Mouse (Mus musculus): ENCODE data around the gene Cldn3. TPM values are rescaled to one million over a fixed set of nuclear protein-coding genes. Genes with fewer than 3 reads are reported as not detected.
"Not testable (repeated sequence)": the region's sequence is repeated elsewhere in the genome, so short reads cannot be mapped to it uniquely, and the experiment has no call there.

Cldn3 gene
- polyA plus RNA-seq, 1 experiment from 2014 or later = 143 TPM

DNA sequence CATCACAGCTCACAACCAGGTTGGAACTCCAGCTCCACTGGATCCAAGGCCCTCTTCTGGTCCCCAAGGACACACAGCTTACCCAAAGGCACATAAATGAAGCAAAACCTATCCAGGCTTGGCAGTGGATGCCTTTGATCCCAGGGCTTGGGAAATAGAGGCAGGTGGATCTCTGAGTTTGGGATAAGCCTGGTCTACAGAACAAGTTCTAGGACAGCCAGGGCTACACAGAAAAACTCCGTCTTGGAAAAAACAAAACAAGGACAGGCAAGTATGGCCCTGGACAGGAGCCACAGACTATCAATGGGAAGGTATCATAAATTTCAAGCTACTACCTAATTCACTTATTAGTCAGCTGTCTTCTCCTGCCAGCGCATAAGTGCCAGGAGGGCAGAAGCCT, 24.5 kb upstream of the Cldn3 start:
- ATAC-seq (replicated peaks; ENCODE audit: low FRiP score, low TSS enrichment, low read depth) (no peak), DNase-seq (ENCODE audit: low spot score) (no peak)
- H3K4me2 ChIP-seq (ENCODE audit: low read length) = no peak overlapping the region
- H3K9me3 ChIP-seq (ENCODE audit: control insufficient read depth, low read length) = no peaks in the 10 kb centered on the region
- no peaks in the 10 kb centered on the region for H3K36me3 ChIP-seq (ENCODE audit: control insufficient read depth, insufficient read depth, low read length)
- H3K4me1 ChIP-seq (replicated peaks; ENCODE audit: control insufficient read depth, insufficient read depth, low read length) = no peaks in the 10 kb centered on the region; the same call in 1 of the 2 replicates
- WGBS = 84% methylated on average over 2 of the region's 2 CpGs
- H3K27ac ChIP-seq (ENCODE audit: low read depth) = no peak overlapping the region
- no peak overlapping the region for H3K4me3 ChIP-seq (ENCODE audit: low read depth, low read length)
- no peaks in the 10 kb centered on the region for H3K27me3 ChIP-seq (replicated peaks; ENCODE audit: control insufficient read depth, insufficient read depth, low read length)
- no peak overlapping the region for H3K9ac ChIP-seq (ENCODE audit: low read length)

DNA sequence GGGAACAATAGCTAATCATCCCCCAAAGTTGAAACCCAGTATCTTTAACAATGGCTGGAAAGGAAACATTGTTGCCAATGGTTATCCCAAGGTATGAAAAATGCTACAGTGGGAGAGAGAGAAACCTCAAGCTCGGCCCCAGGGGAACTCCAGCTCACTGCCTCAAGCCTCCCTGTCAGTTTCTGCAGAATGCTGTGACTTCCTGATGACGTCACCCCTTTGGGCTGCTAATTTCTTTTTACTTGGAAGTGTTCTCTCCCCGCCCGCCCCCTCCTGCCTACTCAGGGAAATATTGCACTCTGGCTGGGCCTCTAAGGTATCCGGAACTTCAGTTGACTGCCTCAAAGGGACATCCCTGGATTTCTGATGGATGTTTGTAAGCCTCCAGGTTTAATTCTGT, 22.5 kb upstream of the Cldn3 start:
- Histone ChIP-seq H3K4me1 (replicated peaks; ENCODE audit: control insufficient read depth, insufficient read depth, low read length) (peaks cover 4% of the 10 kb centered on the region; the same call in 1 of the 2 replicates), H3K27me3 (replicated peaks; ENCODE audit: control insufficient read depth, insufficient read depth, low read length) (no peaks in the 10 kb centered on the region), H3K36me3 (ENCODE audit: control insufficient read depth, insufficient read depth, low read length) (no peaks in the 10 kb centered on the region), H3K9ac (ENCODE audit: low read length) (no peak overlapping the region), H3K4me3 (ENCODE audit: low read depth, low read length) (no peak overlapping the region), H3K9me3 (ENCODE audit: control insufficient read depth, low read length) (no peaks in the 10 kb centered on the region), H3K4me2 (ENCODE audit: low read length) (no peak overlapping the region), H3K27ac (ENCODE audit: low read depth) (no peak overlapping the region)
- WGBS = 18% methylated on average over 5 of the region's 5 CpGs
- no peak for ATAC-seq (replicated peaks; ENCODE audit: low FRiP score, low TSS enrichment, low read depth)
- no peak for DNase-seq (ENCODE audit: low spot score)

GRCm38 (mm10) chr5:134964655-134965054, 21.4 kb upstream of the Cldn3 start:
- not testable (repeated sequence) for H3K27ac ChIP-seq (ENCODE audit: low read depth); H3K36me3 ChIP-seq (ENCODE audit: control insufficient read depth, insufficient read depth, low read length); H3K4me1 ChIP-seq (replicated peaks; ENCODE audit: control insufficient read depth, insufficient read depth, low read length); H3K9me3 ChIP-seq (ENCODE audit: control insufficient read depth, low read length); DNase-seq (ENCODE audit: low spot score); H3K27me3 ChIP-seq (replicated peaks; ENCODE audit: control insufficient read depth, insufficient read depth, low read length); ATAC-seq (replicated peaks; ENCODE audit: low FRiP score, low TSS enrichment, low read depth); H3K4me3 ChIP-seq (ENCODE audit: low read depth, low read length); H3K9ac ChIP-seq (ENCODE audit: low read length); H3K4me2 ChIP-seq (ENCODE audit: low read length)

GRCm38 (mm10) chr5:134965473-134965851, 20.6 kb upstream of the Cldn3 start:
- Histone ChIP-seq H3K27ac (ENCODE audit: low read depth) (0 out of 2 replicates have a peak overlapping the region, but pooled peaks have one; percentile 75), H3K4me3 (ENCODE audit: low read depth, low read length) (peak overlapping the region; percentile 24), H3K4me1 (replicated peaks; ENCODE audit: control insufficient read depth, insufficient read depth, low read length) (peaks cover 4% of the 10 kb centered on the region; the same call in 1 of the 2 replicates), H3K9ac (ENCODE audit: low read length) (peak overlapping the region; percentile 43), H3K9me3 (ENCODE audit: control insufficient read depth, low read length) (no peaks in the 10 kb centered on the region), H3K36me3 (ENCODE audit: control insufficient read depth, insufficient read depth, low read length) (no peaks in the 10 kb centered on the region), H3K27me3 (replicated peaks; ENCODE audit: control insufficient read depth, insufficient read depth, low read length) (no peaks in the 10 kb centered on the region), H3K4me2 (ENCODE audit: low read length) (peak overlapping the region; percentile 55)
- 7% methylated on average over 10 of the region's 10 CpGs for WGBS
- DNase-seq (ENCODE audit: low spot score) = peak; percentile 83
- ATAC-seq (replicated peaks; ENCODE audit: low FRiP score, low TSS enrichment, low read depth) = peak; percentile 21; the same call in 1 of the 2 replicates

DNA sequence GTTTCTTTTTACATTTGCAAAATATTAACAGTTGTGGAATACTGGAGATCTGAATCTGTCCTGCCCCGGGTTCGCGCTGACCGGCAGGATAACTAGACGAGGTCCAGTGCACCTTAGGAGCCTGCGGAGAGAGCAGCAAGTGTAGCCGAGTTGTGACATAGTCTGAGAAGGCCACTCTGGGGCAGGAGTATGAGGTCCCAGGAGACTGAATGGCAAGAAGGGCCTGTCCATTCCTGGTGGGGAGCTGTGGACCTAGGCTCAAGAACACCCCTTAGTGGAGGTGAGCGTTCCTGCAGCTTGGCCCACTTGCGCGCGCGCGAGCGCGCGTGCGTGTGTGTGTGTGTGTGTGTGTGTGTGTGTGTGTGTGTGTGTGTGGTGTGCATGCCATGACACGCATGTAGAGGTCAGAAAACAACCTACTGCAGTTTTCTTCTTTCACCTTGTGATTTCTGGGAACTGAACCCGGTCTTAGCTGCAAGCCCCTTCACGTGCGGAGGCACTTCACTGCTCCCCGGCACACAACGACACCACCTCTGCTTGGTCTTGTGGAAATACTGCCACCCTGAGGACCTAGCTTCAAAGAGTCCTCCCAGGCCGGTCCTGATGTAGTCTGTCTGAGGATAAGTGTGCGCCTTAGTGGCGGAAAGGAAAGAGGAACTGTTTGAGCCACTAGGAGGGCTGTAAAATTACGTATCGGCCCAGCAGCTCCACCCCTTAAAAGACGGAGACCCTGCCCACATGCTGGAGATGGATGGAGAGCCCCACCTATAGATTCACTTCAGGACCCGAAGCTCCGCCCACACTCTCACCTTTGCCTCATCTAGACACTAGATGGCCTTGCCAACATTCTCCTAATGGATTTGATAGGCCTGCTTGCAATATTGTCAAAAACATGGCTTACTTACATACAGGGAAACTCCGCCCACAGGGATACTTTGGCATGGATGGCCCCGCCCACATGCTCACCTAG, 19.9 kb upstream of the Cldn3 start:
- WGBS = 3% methylated on average over 33 of the region's 33 CpGs
- peak overlapping the region; percentile 43 for H3K9ac ChIP-seq (ENCODE audit: low read length)
- ATAC-seq (replicated peaks; ENCODE audit: low FRiP score, low TSS enrichment, low read depth) = peak; percentile 88

DNA sequence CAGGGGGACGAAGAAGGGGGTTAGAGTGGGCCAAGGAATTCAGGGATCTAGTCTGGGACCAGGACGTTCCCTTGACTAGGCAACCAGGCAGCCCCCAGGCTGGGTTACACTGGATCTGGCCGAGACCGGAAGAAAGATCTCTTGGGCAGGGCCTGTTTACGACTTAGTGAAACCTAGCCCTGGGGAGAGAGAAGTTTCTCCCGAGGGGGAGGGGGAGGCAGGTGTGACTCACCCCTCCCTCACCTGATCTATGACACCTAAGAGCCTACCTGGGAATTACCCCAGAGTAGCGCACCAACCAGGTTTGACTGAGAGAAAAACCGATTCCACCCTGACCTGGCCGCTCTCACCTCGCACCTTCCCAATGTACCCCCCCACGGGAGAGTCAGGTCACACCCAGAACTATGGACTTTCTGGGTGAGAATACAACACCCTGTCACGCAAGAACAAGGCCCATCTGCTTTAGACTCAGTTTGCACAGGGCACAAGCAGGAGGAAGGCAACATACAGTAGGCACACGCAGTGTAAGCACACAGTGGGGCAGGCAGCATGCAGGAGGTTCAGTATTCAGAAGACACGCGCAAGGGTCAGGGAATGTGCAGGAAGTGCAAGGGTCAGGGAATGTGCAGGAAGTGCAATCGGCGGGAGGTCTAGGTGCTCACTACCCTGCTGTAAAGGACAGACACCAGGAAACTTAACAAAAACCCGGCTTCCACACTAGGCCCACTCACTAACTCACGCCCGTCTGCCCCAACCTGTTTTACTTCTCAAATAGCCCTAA, 18.7 kb upstream of the Cldn3 start:
- WGBS = 64% methylated on average over 20 of the region's 20 CpGs
- Histone ChIP-seq H3K27ac (ENCODE audit: low read depth) (peak overlapping the region; percentile 90), H3K4me2 (ENCODE audit: low read length) (no peak overlapping the region), H3K4me3 (ENCODE audit: low read depth, low read length) (no peak overlapping the region), H3K4me1 (replicated peaks; ENCODE audit: control insufficient read depth, insufficient read depth, low read length) (peaks cover 4% of the 10 kb centered on the region; the same call in 1 of the 2 replicates), H3K9me3 (ENCODE audit: control insufficient read depth, low read length) (no peaks in the 10 kb centered on the region), H3K9ac (ENCODE audit: low read length) (peak overlapping the region; percentile 13; the same call in 1 of the 2 replicates), H3K36me3 (ENCODE audit: control insufficient read depth, insufficient read depth, low read length) (no peaks in the 10 kb centered on the region), H3K27me3 (replicated peaks; ENCODE audit: control insufficient read depth, insufficient read depth, low read length) (no peaks in the 10 kb centered on the region)
- ATAC-seq (replicated peaks; ENCODE audit: low FRiP score, low TSS enrichment, low read depth) (peak; percentile 52), DNase-seq (ENCODE audit: low spot score) (no peak)

More for the DNA sequence above, 19.9 kb upstream of the Cldn3 start:
- Histone ChIP-seq H3K36me3 (ENCODE audit: control insufficient read depth, insufficient read depth, low read length) (no peaks in the 10 kb centered on the region), H3K9me3 (ENCODE audit: control insufficient read depth, low read length) (no peaks in the 10 kb centered on the region), H3K4me1 (replicated peaks; ENCODE audit: control insufficient read depth, insufficient read depth, low read length) (peaks cover 4% of the 10 kb centered on the region; the same call in 1 of the 2 replicates), H3K4me2 (ENCODE audit: low read length) (peak overlapping the region; percentile 55), H3K27ac (ENCODE audit: low read depth) (peak overlapping the region; percentile 90), H3K27me3 (replicated peaks; ENCODE audit: control insufficient read depth, insufficient read depth, low read length) (no peaks in the 10 kb centered on the region), H3K4me3 (ENCODE audit: low read depth, low read length) (peak overlapping the region; percentile 24)
- peak; percentile 79 for DNase-seq (ENCODE audit: low spot score)

- Histone ChIP-seq H3K27me3 (replicated peaks; ENCODE audit: control insufficient read depth, insufficient read depth, low read length) (no peaks in the 10 kb centered on the region), H3K4me1 (replicated peaks; ENCODE audit: control insufficient read depth, insufficient read depth, low read length) (peaks cover 4% of the 10 kb centered on the region; the same call in 1 of the 2 replicates), H3K4me3 (ENCODE audit: low read depth, low read length) (no peak overlapping the region), H3K27ac (ENCODE audit: low read depth) (no peak overlapping the region), H3K9me3 (ENCODE audit: control insufficient read depth, low read length) (no peaks in the 10 kb centered on the region), H3K36me3 (ENCODE audit: control insufficient read depth, insufficient read depth, low read length) (no peaks in the 10 kb centered on the region), H3K4me2 (ENCODE audit: low read length) (no peak overlapping the region), H3K9ac (ENCODE audit: low read length) (no peak overlapping the region)
- 51% methylated on average over 8 of the region's 8 CpGs for WGBS
- ATAC-seq (replicated peaks; ENCODE audit: low FRiP score, low TSS enrichment, low read depth) (no peak), DNase-seq (ENCODE audit: low spot score) (no peak)
Observed at GRCm38 (mm10) chr5:134970671-134971070, 15.3 kb upstream of the Cldn3 start.

DNA sequence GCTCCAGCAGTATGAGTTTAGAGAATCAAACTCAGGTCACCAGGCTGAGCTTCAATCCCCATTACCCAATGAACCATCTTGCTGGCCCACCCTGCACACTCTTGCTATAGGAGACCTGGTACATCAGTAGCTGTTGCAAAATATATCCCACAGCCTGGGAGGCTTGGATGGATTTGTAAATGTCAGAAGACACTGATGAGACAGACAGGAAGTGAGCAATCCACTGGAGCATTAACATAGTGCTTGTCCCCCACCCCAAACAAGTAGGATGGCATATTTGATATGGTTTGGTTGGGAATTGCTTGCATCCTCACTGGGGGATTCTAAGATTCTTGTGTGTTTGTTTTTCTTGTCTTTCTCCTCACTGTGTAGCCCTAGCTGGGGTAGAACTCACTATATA, 12.9 kb upstream of the Cldn3 start:
- no peak for DNase-seq (ENCODE audit: low spot score)
- Histone ChIP-seq H3K9ac (ENCODE audit: low read length) (no peak overlapping the region), H3K9me3 (ENCODE audit: control insufficient read depth, low read length) (no peaks in the 10 kb centered on the region), H3K27me3 (replicated peaks; ENCODE audit: control insufficient read depth, insufficient read depth, low read length) (no peaks in the 10 kb centered on the region), H3K4me2 (ENCODE audit: low read length) (no peak overlapping the region), H3K36me3 (ENCODE audit: control insufficient read depth, insufficient read depth, low read length) (no peaks in the 10 kb centered on the region), H3K4me3 (ENCODE audit: low read depth, low read length) (no peak overlapping the region), H3K27ac (ENCODE audit: low read depth) (no peak overlapping the region), H3K4me1 (replicated peaks; ENCODE audit: control insufficient read depth, insufficient read depth, low read length) (no peaks in the 10 kb centered on the region)
- ATAC-seq (replicated peaks; ENCODE audit: low FRiP score, low TSS enrichment, low read depth) = no peak
